Mouse (Mus musculus) embryo, embryonic 11.5 days (tissue): ENCODE results near the gene Pkd2l1.

ENCODE experiments used
- DNase-seq: peaks from one replicate; pipeline ENCODE4 v3.0.0-alpha.2; 2012; ENCODE audit warnings: low read depth, low spot score

Gene Pkd2l1

GRCm38 (mm10) chr19:44192342-44192741 lies at the start of gene Pkd2l1:
Pkd2l1 (minus strand) TSS chr19:44192442.
- DNase-seq, result no peak

- DNase-seq, result no peak
Observed at GRCm38 (mm10) chr19:44238906-44239305, 46.7 kb upstream of the Pkd2l1 start.

- no peak for DNase-seq
Observed at GRCm38 (mm10) chr19:44237471-44238006, 45.3 kb upstream of the Pkd2l1 start.

- no peak for DNase-seq
Observed at GRCm38 (mm10) chr19:44231608-44232151, 39.4 kb upstream of the Pkd2l1 start.

- no peak for DNase-seq
Observed at GRCm38 (mm10) chr19:44230212-44230611, 38.0 kb upstream of the Pkd2l1 start.

- no peak for DNase-seq
Observed at GRCm38 (mm10) chr19:44229776-44230175, 37.5 kb upstream of the Pkd2l1 start.

- DNase-seq, result no peak
Observed at GRCm38 (mm10) chr19:44225728-44226127, 33.5 kb upstream of the Pkd2l1 start.

- DNase-seq, result no peak
Observed at GRCm38 (mm10) chr19:44217958-44218525, 25.8 kb upstream of the Pkd2l1 start.

GRCm38 (mm10) chr19:44215255-44215654 lies 23.0 kb upstream of the Pkd2l1 start:
- no peak for DNase-seq

GRCm38 (mm10) chr19:44207079-44207478 lies 14.8 kb upstream of the Pkd2l1 start:
- DNase-seq, result no peak

GRCm38 (mm10) chr19:44203015-44203564 lies 10.8 kb upstream of the Pkd2l1 start, which contains the start of gene Scd3:
Scd3 (plus strand) TSS chr19:44203269.
- DNase-seq, result no peak

- no peak for DNase-seq
Observed at GRCm38 (mm10) chr19:44198964-44199363, 6.7 kb upstream of the Pkd2l1 start.

GRCm38 (mm10) chr19:44198494-44198893 lies 6.3 kb upstream of the Pkd2l1 start:
- DNase-seq, result no peak

- no peak for DNase-seq
Observed at GRCm38 (mm10) chr19:44197053-44197852, 5.0 kb upstream of the Pkd2l1 start.

- peak; percentile 41 for DNase-seq
Observed at GRCm38 (mm10) chr19:44195138-44195537, 2.9 kb upstream of the Pkd2l1 start.

- DNase-seq, result no peak
Observed at GRCm38 (mm10) chr19:44193906-44194305, 1.7 kb upstream of the Pkd2l1 start.

- DNase-seq, result no peak
Observed at GRCm38 (mm10) chr19:44189056-44189455, 3.2 kb downstream of the Pkd2l1 start.

GRCm38 (mm10) chr19:44183968-44184367 lies 8.3 kb downstream of the Pkd2l1 start:
- DNase-seq, result no peak

- no peak for DNase-seq
Observed at GRCm38 (mm10) chr19:44180502-44180901, 11.7 kb downstream of the Pkd2l1 start.

- DNase-seq, result no peak
Observed at GRCm38 (mm10) chr19:44176741-44177140, 15.5 kb downstream of the Pkd2l1 start.

- no peak for DNase-seq
Observed at GRCm38 (mm10) chr19:44174835-44175234, 17.4 kb downstream of the Pkd2l1 start.

GRCm38 (mm10) chr19:44161515-44161914 lies 30.7 kb downstream of the Pkd2l1 start:
- no peak for DNase-seq
